8 mouse cellular contexts compared by ENCODE assay signal in genomic region chr6:126955734-126956133, GRCm38 (mm10). TPM values are rescaled to one million over a fixed set of nuclear protein-coding genes. Genes with fewer than 3 reads are reported as not detected.
DNase-seq lines count a peak whose midpoint lies in the region; ATAC-seq and TF ChIP-seq lines count a peak whose summit lies in the region.
"Had no signal": no experiment of that assay in that cellular context is flagged by ENCODE, and none has a peak within 500 bp of the region (broad histone marks: within the 10 kb centered on the region; RNA-seq: fewer than 3 reads in every experiment).

No protein-coding gene starts in this region.

- no peak overlapping the region for H3K27ac ChIP-seq in CH12.LX (ENCODE audit: insufficient read depth, low read depth)
- no peak overlapping the region for H3K27ac ChIP-seq in spleen, adult 2 months (ENCODE audit: insufficient read depth, low read length)

- in situ Hi-C loops in CH12.LX (cut with MboI; ENCODE audit: low pct_ligation_motif_present, low pct_unique_long_range_greater_than_20kb, low sequenced_read_pairs): no loop called here

- peak; percentile 64 for TF ChIP-seq RAD21 in CH12.LX (IDR thresholded peaks at IDR 0.05; ENCODE audit: low read depth, low read length)

- no peaks in the 10 kb centered on the region for H3K79me2 ChIP-seq in CH12.LX (replicated peaks; ENCODE audit: control insufficient read depth, extremely low read depth, insufficient read depth, poor library complexity, severe bottlenecking)

- ATAC-seq in megakaryocyte-erythroid progenitor cell, adult 5-6 weeks (replicated peaks; ENCODE audit: low FRiP score, low TSS enrichment, poor library complexity, severe bottlenecking): peak; percentile 94

- dilution Hi-C loops in CH12.LX (cut with MboI; ENCODE audit: extremely low pct_ligation_motif_present, extremely low pct_unique_long_range_greater_than_20kb, low sequenced_read_pairs): no loop called here

- TF ChIP-seq POLR2A in CH12.LX (IDR thresholded peaks at IDR 0.05; ENCODE audit: low read depth, low read length): no peak
- TF ChIP-seq POLR2A in spleen, adult 2 months (IDR thresholded peaks at IDR 0.05; ENCODE audit: low read depth, low read length): no peak

- no peak overlapping the region for H3K4me2 ChIP-seq in CH12.LX (ENCODE audit: insufficient read depth, low read depth, poor library complexity, severe bottlenecking)

- peak; percentile 65 to 88 for TF ChIP-seq CTCF in CH12.LX (conservative IDR thresholded peaks at IDR 0.05 in 1 of 2, IDR thresholded peaks at IDR 0.05 in 1 of 2; ENCODE audit: low read depth in 2 of 2, low read length in 2 of 2)
- TF ChIP-seq CTCF in spleen, adult 2 months (IDR thresholded peaks at IDR 0.05; ENCODE audit: extremely low read depth, insufficient read depth, insufficient read length, insufficient replicate concordance): peak; percentile 72

- H3K9me3 ChIP-seq in CH12.LX (replicated peaks; ENCODE audit: low read length): no peaks in the 10 kb centered on the region

- H3K36me3 ChIP-seq in CH12.LX (replicated peaks in 1 of 2; ENCODE audit: control insufficient read depth in 1 of 2, insufficient read depth in 1 of 2, low read length in 1 of 2): peaks cover 50 to 74% of the 10 kb centered on the region in 2 experiments
- peaks cover 17% of the 10 kb centered on the region for H3K36me3 ChIP-seq in spleen, adult 2 months (ENCODE audit: control insufficient read depth, insufficient read depth, low read length)

- DNase-seq in CH12.LX (ENCODE audit: extremely low read depth): peak; percentile 77
- peak; percentile 67 for DNase-seq in WW6 (ENCODE audit: low read depth, low spot score)
- peak; percentile 74 to 87 for DNase-seq in cerebellum, postnatal 25 days
- DNase-seq in heart, adult 8-10 months (ENCODE audit: low spot score): peak; percentile 75
- DNase-seq in layer of hippocampus, postnatal 10 days (ENCODE audit: low spot score in 2 of 2): peak; percentile 82 to 87
- DNase-seq in spleen, adult 2 months (ENCODE audit: low read depth in 1 of 2, low spot score in 2 of 2): peak; percentile 34 to 64

- H3K27me3 ChIP-seq in CH12.LX (replicated peaks): no peaks in the 10 kb centered on the region
- H3K27me3 ChIP-seq in spleen, adult 2 months (ENCODE audit: control insufficient read depth, insufficient read depth, low read length): no peaks in the 10 kb centered on the region

- 8% methylated on average over 10 of the region's 10 CpGs for WGBS in spleen, adult 2 months

- no peaks in the 10 kb centered on the region for H3K4me1 ChIP-seq in CH12.LX (ENCODE audit: control insufficient read depth in 1 of 2, insufficient read depth in 2 of 2)
- no peaks in the 10 kb centered on the region for H3K4me1 ChIP-seq in spleen, adult 2 months (ENCODE audit: control insufficient read depth, insufficient read depth, insufficient read length)

- no peak overlapping the region for H3K4me3 ChIP-seq in CH12.LX (replicated peaks in 1 of 3; ENCODE audit: low read depth in 2 of 3, low read length in 2 of 3, poor library complexity in 1 of 3)
- no peak overlapping the region for H3K4me3 ChIP-seq in spleen, adult 2 months (ENCODE audit: extremely low read depth, insufficient read depth, insufficient read length)

- no peak overlapping the region for H3K9ac ChIP-seq in CH12.LX (ENCODE audit: insufficient read depth, low read depth)

- TF ChIP-seq EP300 in CH12.LX (IDR thresholded peaks at IDR 0.05; ENCODE audit: low read length): no peak

TF ChIP-seq in CH12.LX, 34 proteins besides CTCF, POLR2A, EP300 and RAD21:
- TF ChIP-seq SMC3 (IDR thresholded peaks at IDR 0.05; ENCODE audit: low read depth, low read length) (peak; percentile 94), ETS1 (conservative IDR thresholded peaks at IDR 0.05; ENCODE audit: low read depth, low read length) (no peak), IRF4 (IDR thresholded peaks at IDR 0.05; ENCODE audit: low read depth, low read length) (0 out of 2 replicates have a peak, but pooled peaks have one; percentile 25), ZC3H11A (IDR thresholded peaks at IDR 0.05; ENCODE audit: low read depth, low read length) (peak; percentile 36; the same call in 1 of the 2 replicates)
TF ChIP-seq in CH12.LX: peak in this region for 3.

RNA-seq across cellular contexts. Expression of gene D6Wsu163e, which starts 16.0 kb away (rescaled TPM):
- total RNA-seq in CH12.LX (2012; rRNA removed): 18.7 and 26.5 TPM in 2 replicates
- total RNA-seq in CH12.LX (2014; rRNA removed): 42.0 and 42.7 TPM in 2 replicates
- polyA plus RNA-seq in CH12.LX (2012; ENCODE audit: insufficient read length, low read depth): 26.6 and 31.1 TPM in 2 replicates
- total RNA-seq in heart, adult 8-10 months (2022): 10 to 100 TPM in 2 of 4 experiments, 1 to 10 TPM in 2; 8.3 to 15.4 (median 10.5) TPM
- 10 to 100 TPM; 32.4 to 35.0 TPM for total RNA-seq in layer of hippocampus, postnatal 10 days (2021)
- 16.7 and 36.8 TPM in 2 replicates for total RNA-seq in megakaryocyte-erythroid progenitor cell, adult 5-6 weeks (2014; fragmentation: Nextera tagmentation)
- 29.3 and 60.9 TPM in 2 replicates for total RNA-seq in megakaryocyte-erythroid progenitor cell, adult 5-6 weeks (2017)
- 3.0 and 4.4 TPM in 2 replicates for polyA plus RNA-seq in spleen, adult 2 months (2012; rRNA removed)

RNA-seq across cellular contexts. Expression of gene Rad51ap1, which starts 16.3 kb away (rescaled TPM):
- 30.0 and 39.2 TPM in 2 replicates for total RNA-seq in CH12.LX (2012; rRNA removed)
- total RNA-seq in CH12.LX (2014; rRNA removed): 84.1 and 87.9 TPM in 2 replicates
- polyA plus RNA-seq in CH12.LX (2012; ENCODE audit: insufficient read length, low read depth): 79.1 and 118 TPM in 2 replicates
- total RNA-seq in heart, adult 8-10 months (2022): 1 to 10 TPM in 1 of 4 experiments, under 1 TPM in 2, not detected in 1; 0.41 to 1.2 (median 0.75) TPM
- 1 to 10 TPM; 5.4 to 5.8 TPM for total RNA-seq in layer of hippocampus, postnatal 10 days (2021)
- 85.9 and 90.7 TPM in 2 replicates for total RNA-seq in megakaryocyte-erythroid progenitor cell, adult 5-6 weeks (2014; fragmentation: Nextera tagmentation)
- 174 and 247 TPM in 2 replicates for total RNA-seq in megakaryocyte-erythroid progenitor cell, adult 5-6 weeks (2017)
- polyA plus RNA-seq in spleen, adult 2 months (2012; rRNA removed): 3.2 and 4.1 TPM in 2 replicates

RNA-seq across cellular contexts. Expression of gene Dyrk4, which starts 34.1 kb away (rescaled TPM):
- total RNA-seq in CH12.LX (2012; rRNA removed) (8.8 and 13.1 TPM in 2 replicates), CH12.LX (2014; rRNA removed) (7.3 and 7.8 TPM in 2 replicates)
- 30.0 and 30.3 TPM in 2 replicates for polyA plus RNA-seq in CH12.LX (2012; ENCODE audit: insufficient read length, low read depth)
- total RNA-seq in heart, adult 8-10 months (2022): not detected
- under 1 TPM; 0.13 to 0.32 TPM for total RNA-seq in layer of hippocampus, postnatal 10 days (2021)
- total RNA-seq in megakaryocyte-erythroid progenitor cell, adult 5-6 weeks (2014; fragmentation: Nextera tagmentation): 1.4 TPM in 1 of 2 replicates, not detected in the other
- total RNA-seq in megakaryocyte-erythroid progenitor cell, adult 5-6 weeks (2017): not detected in 2 replicates
- polyA plus RNA-seq in spleen, adult 2 months (2012; rRNA removed): 0.20 and 0.25 TPM in 2 replicates

RNA-seq across cellular contexts. Expression of gene Fgf6, which starts 59.7 kb away (rescaled TPM):
- total RNA-seq in CH12.LX (2012; rRNA removed) (not detected in 2 replicates), CH12.LX (2014; rRNA removed) (not detected in 2 replicates)
- polyA plus RNA-seq in CH12.LX (2012; ENCODE audit: insufficient read length, low read depth): not detected in 2 replicates
- under 1 TPM; 0.31 to 0.68 (median 0.55) TPM for total RNA-seq in heart, adult 8-10 months (2022)
- total RNA-seq in layer of hippocampus, postnatal 10 days (2021): not detected
- not detected in 2 replicates for total RNA-seq in megakaryocyte-erythroid progenitor cell, adult 5-6 weeks (2014; fragmentation: Nextera tagmentation)
- not detected in 2 replicates for total RNA-seq in megakaryocyte-erythroid progenitor cell, adult 5-6 weeks (2017)
- polyA plus RNA-seq in spleen, adult 2 months (2012; rRNA removed): not detected in 2 replicates
- polyA plus RNA-seq: liver, embryonic 16.5 days had no signal

Comparison
In these comparisons a context has a peak if more than half of its experiments do, and no peak if none do; other contexts are left out.
1. RNA of gene Rad51ap1, which starts 16.3 kb away (total RNA-seq): 85.9 to 247 TPM in megakaryocyte-erythroid progenitor cell, adult 5-6 weeks and 30.0 to 87.9 TPM in CH12.LX; 5.4 to 5.8 TPM in layer of hippocampus, postnatal 10 days and 0.41 to 1.2 TPM in heart, adult 8-10 months; every median in the first group is over 4 times any median in the second.
2. Peak in every context shown above with its lines, with median percentiles within 50 percentile points of each other: DNase-seq.